Mouse (Mus musculus): Measurements from ENCODE around the gene Dpp4. TPM values are rescaled to one million over a fixed set of nuclear protein-coding genes. Genes with fewer than 3 reads are reported as not detected.

Dpp4 gene
- total RNA-seq, 4 experiments from 2014 or later, result 1.3 to 3.5 (median 2.3) TPM

DNA sequence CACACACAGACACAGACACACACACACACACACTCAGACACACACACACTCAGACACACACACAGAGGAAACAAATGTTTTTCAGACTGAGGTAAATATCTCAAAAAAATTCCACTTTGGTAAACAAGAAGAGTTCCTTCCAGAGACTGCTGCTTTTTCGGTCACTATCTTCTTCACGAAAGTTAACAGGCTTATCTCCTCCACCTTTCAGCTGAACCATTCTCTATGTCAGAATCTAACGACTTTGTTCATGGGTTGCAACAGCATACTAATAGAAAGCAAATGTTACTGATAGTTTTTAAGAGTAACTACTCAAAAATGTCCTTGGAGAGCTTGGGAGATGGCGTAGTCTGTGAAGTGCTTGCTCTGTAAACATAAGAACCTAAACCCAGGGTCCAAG lies 124.5 kb downstream of the Dpp4 start:
- no peak for DNase-seq

DNA sequence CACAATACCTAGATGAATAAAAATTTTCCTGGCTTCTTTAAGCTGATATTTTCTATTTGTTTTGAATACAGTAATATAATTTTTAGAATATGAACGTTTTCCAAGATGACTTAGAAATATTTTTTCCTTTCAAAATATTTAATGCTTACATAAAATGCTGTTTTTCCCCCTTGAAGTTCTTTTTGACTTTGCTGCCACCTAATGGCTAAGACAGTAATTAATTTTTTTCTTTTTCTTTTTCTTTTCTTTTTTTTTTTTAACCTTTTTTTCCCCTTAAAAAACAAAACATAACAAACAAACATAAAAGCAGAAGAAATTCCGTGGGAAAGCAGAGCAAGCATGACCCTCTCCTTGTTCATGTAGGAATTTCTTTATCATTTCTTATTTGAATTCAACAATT lies 126.2 kb downstream of the Dpp4 start:
- no peak for DNase-seq

DNA sequence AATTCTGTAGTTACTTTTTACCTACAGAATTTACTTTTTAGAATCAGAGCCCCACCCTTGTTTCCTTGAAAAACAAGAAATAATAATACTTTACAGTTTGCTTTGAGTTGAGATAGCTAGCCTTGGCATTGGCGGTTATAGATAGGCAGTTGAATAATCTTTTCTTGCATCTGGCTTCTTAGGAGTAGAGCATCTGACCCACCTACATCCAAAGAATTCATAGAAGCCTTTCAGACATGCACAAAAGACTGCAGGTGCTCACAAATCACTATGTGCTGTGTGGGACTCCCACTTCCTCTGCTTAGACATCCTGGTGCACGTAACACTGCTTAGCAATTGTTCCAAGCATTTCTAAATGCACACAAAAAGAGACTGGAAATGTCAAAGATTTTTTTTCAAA lies 127.0 kb downstream of the Dpp4 start:
- DNase-seq, result no peak

Other genes starting within 250 kb of the Dpp4 start
- not detected for gene Gcg, start 71.4 kb upstream of the Dpp4 start, total RNA-seq (2022)
- gene Fap, start 161.8 kb upstream of the Dpp4 start, total RNA-seq (2022), result 1 to 10 TPM; 2.2 to 4.0 (median 2.9) TPM
- gene Ifih1, start 234.0 kb upstream of the Dpp4 start, total RNA-seq (2022), result 10 to 100 TPM; 11.9 to 13.4 (median 12.8) TPM